Mouse (Mus musculus): ENCODE measurements around the gene Olfr645. TPM values are rescaled to one million over a fixed set of nuclear protein-coding genes. Genes with fewer than 3 reads are reported as not detected.

The Olfr645 gene
- not detected in 2 replicates for polyA plus RNA-seq (2012; rRNA removed)

GRCm38 (mm10) chr7:104085365-104085764 lies at the start of gene Olfr645:
Gene Olfr645 (minus strand): TSS chr7:104085465.

GRCm38 (mm10) chr7:104129726-104130125 lies 44.5 kb upstream of the Olfr645 start, which contains the start of gene Ubqln5:
Gene Ubqln5 (minus strand): TSS chr7:104129826.

GRCm38 (mm10) chr7:104104757-104104972 lies 19.4 kb upstream of the Olfr645 start, which contains the start of gene Olfr646:
Gene Olfr646 (plus strand): TSS chr7:104104873.

GRCm38 (mm10) chr7:104071769-104072168 lies 13.5 kb downstream of the Olfr645 start, which contains the start of gene Olfr644:
Gene Olfr644 (minus strand): TSS chr7:104071869.

GRCm38 (mm10) chr7:104061345-104061744 lies 23.9 kb downstream of the Olfr645 start, which contains the start of gene 4930516K23Rik:
Gene 4930516K23Rik (minus strand): TSS chr7:104061445.

GRCm38 (mm10) chr7:104052566-104052965 lies 32.7 kb downstream of the Olfr645 start, which contains the start of gene Olfr642:
Gene Olfr642 (minus strand): TSS chr7:104052666.

GRCm38 (mm10) chr7:104035145-104035544 lies 50.1 kb downstream of the Olfr645 start, which contains the start of gene Olfr641:
Gene Olfr641 (plus strand): TSS chr7:104035445.

Other genes with a start within 250 kb of the Olfr645 start
- gene Hbb-bh2, start 244.9 kb downstream of the Olfr645 start, polyA plus RNA-seq (2012; rRNA removed) = not detected in 2 replicates
- gene Hbb-bh1, start 242.3 kb downstream of the Olfr645 start, polyA plus RNA-seq (2012; rRNA removed) = 7.1 and 8.0 TPM in 2 replicates
- gene Hbb-y, start 232.2 kb downstream of the Olfr645 start, polyA plus RNA-seq (2012; rRNA removed) = 602 and 840 TPM in 2 replicates
- not detected in 2 replicates for gene Olfr66, start 199.2 kb downstream of the Olfr645 start, polyA plus RNA-seq (2012; rRNA removed)
- not detected in 2 replicates for gene Olfr64, start 191.0 kb downstream of the Olfr645 start, polyA plus RNA-seq (2012; rRNA removed)
- not detected in 2 replicates for gene Olfr65, start 182.0 kb downstream of the Olfr645 start, polyA plus RNA-seq (2012; rRNA removed)
- not detected in 2 replicates for gene Olfr631, start 156.6 kb downstream of the Olfr645 start, polyA plus RNA-seq (2012; rRNA removed)
- not detected in 2 replicates for gene Olfr632, start 151.1 kb downstream of the Olfr645 start, polyA plus RNA-seq (2012; rRNA removed)
- gene Olfr633, start 141.0 kb downstream of the Olfr645 start, polyA plus RNA-seq (2012; rRNA removed) = not detected in 2 replicates
- not detected in 2 replicates for gene Olfr635, start 114.3 kb downstream of the Olfr645 start, polyA plus RNA-seq (2012; rRNA removed)
- gene Olfr638, start 86.7 kb downstream of the Olfr645 start, polyA plus RNA-seq (2012; rRNA removed) = not detected in 2 replicates
- not detected in 2 replicates for gene Olfr639, start 68.2 kb downstream of the Olfr645 start, polyA plus RNA-seq (2012; rRNA removed)
- gene Olfr640, start 59.9 kb downstream of the Olfr645 start, polyA plus RNA-seq (2012; rRNA removed) = not detected in 2 replicates
- not detected in 2 replicates for gene Olfr641, start 50.0 kb downstream of the Olfr645 start, polyA plus RNA-seq (2012; rRNA removed)
- gene Olfr642, start 32.8 kb downstream of the Olfr645 start, polyA plus RNA-seq (2012; rRNA removed) = not detected in 2 replicates
- gene 4930516K23Rik, start 24.0 kb downstream of the Olfr645 start, polyA plus RNA-seq (2012; rRNA removed) = not detected in 2 replicates
- gene Olfr644, start 13.6 kb downstream of the Olfr645 start, polyA plus RNA-seq (2012; rRNA removed) = not detected in 2 replicates
- gene Olfr646, start 19.4 kb upstream of the Olfr645 start, polyA plus RNA-seq (2012; rRNA removed) = not detected in 2 replicates
- not detected in 2 replicates for gene Ubqln5, start 44.4 kb upstream of the Olfr645 start, polyA plus RNA-seq (2012; rRNA removed)
- gene Olfr643, start 51.9 kb upstream of the Olfr645 start, polyA plus RNA-seq (2012; rRNA removed) = not detected in 2 replicates
- not detected in 2 replicates for gene Ubqln3, start 57.8 kb upstream of the Olfr645 start, polyA plus RNA-seq (2012; rRNA removed)
- gene Ubqlnl, start 65.1 kb upstream of the Olfr645 start, polyA plus RNA-seq (2012; rRNA removed) = not detected in 2 replicates
- 0.15 TPM in 1 of 2 replicates, not detected in the other for gene Olfm5, start 79.4 kb upstream of the Olfr645 start, polyA plus RNA-seq (2012; rRNA removed)
- gene Olfr648, start 97.9 kb upstream of the Olfr645 start, polyA plus RNA-seq (2012; rRNA removed) = 0.10 TPM in 2 replicates
- gene Olfr649, start 110.5 kb upstream of the Olfr645 start, polyA plus RNA-seq (2012; rRNA removed) = not detected in 2 replicates
- gene Trim6, start 133.3 kb upstream of the Olfr645 start, polyA plus RNA-seq (2012; rRNA removed) = 0.45 and 0.96 TPM in 2 replicates
- 2.0 and 2.7 TPM in 2 replicates for gene Trim34a, start 159.0 kb upstream of the Olfr645 start, polyA plus RNA-seq (2012; rRNA removed)
- gene Trim5, start 202.6 kb upstream of the Olfr645 start, polyA plus RNA-seq (2012; rRNA removed) = 0.17 and 0.24 TPM in 2 replicates
- gene Trim12a, start 230.0 kb upstream of the Olfr645 start, polyA plus RNA-seq (2012; rRNA removed) = 3.3 and 5.3 TPM in 2 replicates
- gene Trim34b, start 244.0 kb upstream of the Olfr645 start, polyA plus RNA-seq (2012; rRNA removed) = 0.02 TPM in 1 of 2 replicates, not detected in the other